Mouse (Mus musculus) cerebellum, postnatal 10 days (tissue): Measurements from ENCODE around the gene Gm3448.
"Not testable (repeated sequence)": the region's sequence is repeated elsewhere in the genome, so short reads cannot be mapped to it uniquely, and the experiment has no call there.

ENCODE experiments used
- DNase-seq, 2 experiments: peaks; one replicate each; pipeline ENCODE4 v3.0.0; 2021; ENCODE audit warnings: mixed read lengths in 2 of 2

Gene Gm3448

DNA sequence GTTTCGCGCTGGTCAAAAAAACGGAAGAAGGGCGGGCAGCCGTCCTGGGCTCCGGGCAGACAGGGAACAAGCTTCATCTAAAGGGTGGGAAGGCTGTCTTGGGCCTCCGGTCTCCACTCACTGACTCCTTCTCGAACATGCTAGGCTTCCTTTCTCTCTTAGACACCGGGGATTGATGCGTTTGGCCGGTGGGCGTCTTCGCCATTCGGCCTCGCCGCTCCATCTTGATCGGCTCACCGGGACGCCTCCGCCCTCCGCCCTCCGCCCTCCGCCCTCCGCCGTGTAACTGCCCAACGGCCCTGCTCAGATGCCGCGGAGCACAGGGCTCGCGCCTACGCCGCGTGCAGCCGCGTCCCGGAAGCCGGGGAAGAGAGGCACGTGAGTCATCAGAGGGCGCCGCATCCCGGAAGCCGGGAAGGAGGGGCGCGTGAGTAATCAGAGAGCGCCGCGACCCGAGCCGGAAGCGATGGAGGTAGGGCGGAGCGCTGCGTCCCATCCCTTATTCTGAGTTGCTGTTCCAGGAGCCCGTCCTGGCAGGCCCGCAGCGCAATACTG is at the start of gene Gm3448, which contains the start of the genes Ermard and Tcte3:
Gene Gm3448, minus strand, starts transcription at position 363 of the 555 bp plus-strand sequence.
Gene Ermard, plus strand, starts transcription at position 34 of the 555 bp plus-strand sequence.
Gene Tcte3, minus strand, starts transcription at position 314 of the 555 bp plus-strand sequence.
- peak; percentile 67 to 68 for DNase-seq

DNA sequence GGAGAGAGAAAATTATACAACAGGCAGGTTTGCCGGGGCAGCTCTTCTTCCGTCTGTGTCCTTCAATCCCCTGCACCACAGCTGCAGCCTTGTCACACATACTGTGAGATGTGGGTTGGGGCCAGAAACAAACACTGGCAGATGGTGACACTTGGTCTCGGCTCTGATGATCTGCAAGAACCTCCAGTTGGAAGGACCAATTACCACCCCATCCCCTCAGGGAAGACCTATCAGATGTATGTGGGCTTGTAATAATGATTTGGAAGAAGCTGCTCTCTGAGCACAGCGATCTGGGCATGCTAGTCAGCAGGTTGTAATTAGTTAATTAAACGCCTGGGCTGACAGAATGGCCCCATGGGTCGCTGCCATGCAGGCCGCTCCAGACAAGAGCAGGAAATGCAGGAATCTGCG is 47.3 kb upstream of the Gm3448 start:
- DNase-seq = peak; percentile 83 to 86

DNA sequence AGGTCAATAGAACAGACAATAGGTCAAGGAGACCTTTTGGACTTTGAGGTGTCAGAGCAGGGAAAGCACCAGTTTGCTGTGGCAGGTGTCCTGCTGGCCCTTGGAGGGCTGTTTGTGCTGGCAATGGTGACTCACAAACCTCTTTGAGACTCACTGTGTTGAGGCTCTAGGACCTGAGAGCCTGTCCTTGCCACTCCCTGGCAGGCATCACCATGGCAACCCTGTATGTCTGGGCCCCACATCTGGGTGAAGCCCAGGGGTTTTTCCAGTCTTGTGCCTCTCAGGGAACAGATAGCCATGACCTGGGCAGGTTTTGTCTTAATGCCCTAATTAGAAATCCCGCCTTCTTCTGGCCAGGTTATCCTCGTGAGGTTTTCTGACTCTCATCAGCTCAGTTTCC is 46.8 kb upstream of the Gm3448 start:
- DNase-seq = peak; percentile 33 to 36

DNA sequence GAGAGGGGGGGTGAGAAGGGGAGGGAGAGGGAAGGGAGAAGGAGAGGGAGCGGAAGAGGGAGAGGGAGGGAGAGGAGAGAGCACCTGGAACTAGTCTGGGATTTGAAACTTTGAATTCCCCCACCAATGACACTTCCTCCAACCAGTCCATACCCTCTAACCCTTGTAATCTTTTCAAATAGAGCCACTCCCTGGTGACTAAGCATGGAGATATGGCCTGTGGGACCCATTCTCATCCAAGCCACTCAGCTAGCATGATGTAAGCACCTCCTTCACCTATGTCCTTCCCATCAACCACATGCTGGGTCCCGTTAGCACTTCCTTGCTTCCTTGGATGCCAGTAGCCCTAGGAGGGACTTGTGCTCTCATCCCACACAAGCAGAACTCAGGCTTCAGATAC is 43.7 kb upstream of the Gm3448 start:
- DNase-seq = no peak

DNA sequence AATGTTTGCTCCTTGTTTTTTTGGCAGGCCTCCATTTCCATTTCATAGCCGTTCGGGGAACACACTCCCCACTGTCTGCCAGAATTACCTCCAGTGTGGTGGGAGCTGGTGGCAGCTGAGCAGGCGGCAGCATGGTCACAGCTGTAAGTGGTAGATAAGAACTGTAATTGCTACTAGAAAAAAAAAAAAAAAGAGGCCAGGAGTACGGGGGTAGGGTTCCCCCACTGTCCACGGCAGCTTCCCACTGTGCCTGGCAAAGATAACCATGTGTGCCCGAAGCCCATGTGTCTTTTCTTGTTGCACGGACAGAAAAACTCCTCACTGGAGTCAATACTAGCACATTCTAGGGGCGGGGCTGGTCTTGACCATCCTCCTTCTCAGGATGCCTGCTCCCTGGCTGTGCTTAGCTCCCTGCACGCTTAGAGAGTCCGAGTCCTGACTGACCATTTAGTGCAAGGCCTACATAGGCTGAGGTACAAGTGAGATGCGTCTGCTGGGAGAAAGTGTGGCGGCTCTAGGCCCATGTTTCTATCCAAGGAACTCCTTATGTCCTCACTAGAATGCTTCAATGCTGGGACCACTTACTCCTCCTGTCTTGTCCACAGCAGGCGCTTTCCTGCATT is 43.0 kb upstream of the Gm3448 start:
- DNase-seq = no peak

DNA sequence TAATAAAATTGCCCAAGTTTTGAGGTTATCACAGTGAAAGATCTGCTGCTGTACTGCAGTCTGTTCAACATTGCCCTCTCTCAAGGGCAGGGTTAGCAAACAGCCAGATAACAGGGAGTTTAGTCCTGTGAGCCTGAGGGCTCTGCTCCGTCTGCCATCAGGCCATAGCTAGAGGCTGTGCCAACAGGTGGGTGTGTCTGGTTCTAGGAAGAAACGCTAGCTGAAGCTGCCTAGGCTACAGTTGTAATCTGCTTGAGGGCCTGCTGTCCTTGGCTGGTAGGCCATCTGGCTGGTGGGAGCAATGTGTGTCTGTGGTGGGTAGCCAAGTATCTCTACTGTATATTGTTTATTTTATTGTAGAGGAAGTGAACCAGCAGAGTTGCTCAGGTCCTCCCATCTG is 36.2 kb upstream of the Gm3448 start:
- peak; percentile 75 to 81 for DNase-seq

DNA sequence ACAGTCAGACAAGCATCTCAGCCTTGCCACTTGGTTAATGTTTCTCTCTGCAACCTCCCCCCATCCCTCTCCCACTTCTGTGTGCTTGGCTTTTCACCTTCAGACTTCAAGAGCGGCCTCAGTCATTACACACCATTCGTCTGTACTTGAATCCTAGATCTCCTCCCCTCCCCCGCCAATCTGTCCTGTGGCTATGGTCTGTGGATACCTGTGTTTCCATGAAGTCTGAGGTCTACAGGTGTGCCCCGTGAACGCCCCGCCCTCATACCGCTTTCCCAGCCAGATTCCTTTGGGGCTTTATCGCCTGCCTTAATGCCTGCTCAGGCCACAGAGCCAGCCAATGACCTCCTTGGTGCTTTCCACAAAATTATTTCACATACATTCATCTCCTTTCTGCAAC is 33.7 kb upstream of the Gm3448 start:
- DNase-seq = no peak

DNA sequence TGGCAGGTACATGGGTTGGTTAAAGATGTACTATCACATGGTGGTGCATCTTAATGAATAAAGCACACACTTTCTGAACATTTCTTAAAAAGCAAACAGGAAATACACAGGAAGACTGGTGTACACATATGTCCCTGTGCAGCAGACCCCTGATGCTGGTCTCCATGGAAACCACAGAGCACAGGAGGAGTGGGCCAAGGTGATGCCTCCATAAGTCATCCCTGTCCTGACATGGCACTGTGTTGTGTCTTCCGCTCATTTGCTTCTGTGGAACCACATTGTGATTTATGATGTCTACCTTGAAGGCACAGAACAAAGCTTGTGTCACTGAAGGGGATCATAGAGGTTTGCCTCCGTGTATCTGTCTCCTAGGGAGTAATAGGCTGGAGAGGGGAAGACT is 30.9 kb upstream of the Gm3448 start:
- DNase-seq = no peak

DNA sequence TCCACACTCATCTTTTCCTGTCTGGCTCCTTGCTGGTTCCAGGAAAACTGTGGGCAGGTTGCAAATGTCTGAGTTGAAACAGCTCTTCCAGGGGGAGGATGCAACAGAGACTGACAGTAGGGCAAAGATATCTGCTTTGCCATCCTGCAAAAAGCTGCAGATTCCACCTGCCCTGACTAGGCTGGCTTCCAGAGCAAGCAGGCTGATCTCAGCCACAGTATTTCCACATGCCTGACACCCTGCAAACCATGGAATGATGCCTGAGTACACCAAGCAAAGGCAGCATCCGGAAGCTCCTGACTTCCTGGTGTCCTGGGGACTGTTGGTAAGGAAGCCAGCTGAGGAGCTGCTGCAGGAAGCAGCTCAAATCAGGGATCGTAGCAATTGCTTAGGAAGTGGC is 27.8 kb upstream of the Gm3448 start:
- DNase-seq = peak; percentile 30 to 35

DNA sequence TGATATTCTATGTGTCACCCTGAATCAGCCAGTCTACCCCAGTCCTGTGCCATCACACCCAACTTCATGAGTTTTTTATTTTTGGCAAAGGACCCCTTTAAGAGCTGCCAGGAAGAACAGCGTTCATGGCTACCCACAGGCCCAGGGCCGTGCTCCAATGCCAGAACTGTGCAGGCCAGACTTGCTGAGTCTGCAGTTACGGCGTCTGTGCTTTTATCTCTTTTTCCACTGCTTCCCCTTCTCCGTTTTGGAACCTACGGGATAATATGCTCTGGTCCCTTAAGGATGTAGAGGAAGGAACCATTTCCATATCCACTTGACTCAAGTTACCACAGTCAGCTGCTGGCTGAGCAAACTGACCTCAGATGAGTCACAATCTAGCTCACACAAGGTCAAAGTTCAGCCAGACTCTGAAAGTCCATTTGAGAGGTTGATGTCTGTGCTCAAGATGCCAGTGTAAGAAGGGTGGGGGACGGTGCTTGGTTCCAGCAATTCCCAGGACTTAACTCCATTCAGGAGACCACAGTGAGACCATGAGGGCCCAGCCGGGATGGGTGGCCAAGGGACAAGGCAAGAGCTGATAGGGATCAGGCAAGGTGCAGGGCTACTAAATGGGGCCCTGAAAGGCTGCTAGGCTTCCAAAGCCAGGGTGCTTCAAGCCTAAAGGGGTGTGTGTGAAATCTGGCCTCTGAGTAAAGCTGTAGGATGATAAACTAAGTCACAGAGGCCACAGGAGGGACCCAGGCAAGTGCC is 26.9 kb upstream of the Gm3448 start:
- DNase-seq = peak; percentile 33 to 39

DNA sequence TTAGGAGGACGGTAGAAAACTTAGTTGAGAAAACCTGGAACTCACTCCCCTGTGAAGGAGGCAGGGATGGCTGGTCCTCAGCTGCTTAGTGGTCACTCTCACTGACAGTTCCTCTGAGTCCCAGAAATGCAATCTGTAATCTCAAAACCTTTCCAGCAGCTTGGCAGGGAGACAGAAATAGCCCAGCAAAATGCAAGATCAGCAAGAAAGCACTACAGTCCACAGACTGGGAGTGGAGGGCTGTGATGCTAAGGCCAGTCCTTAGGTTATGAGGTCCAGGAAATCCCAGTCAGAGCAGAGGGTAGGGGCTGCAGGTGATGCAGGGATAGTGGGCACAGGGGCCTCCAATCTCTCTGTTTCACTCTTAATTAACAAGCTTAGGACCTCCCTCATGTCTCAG is 25.6 kb upstream of the Gm3448 start:
- no peak for DNase-seq

DNA sequence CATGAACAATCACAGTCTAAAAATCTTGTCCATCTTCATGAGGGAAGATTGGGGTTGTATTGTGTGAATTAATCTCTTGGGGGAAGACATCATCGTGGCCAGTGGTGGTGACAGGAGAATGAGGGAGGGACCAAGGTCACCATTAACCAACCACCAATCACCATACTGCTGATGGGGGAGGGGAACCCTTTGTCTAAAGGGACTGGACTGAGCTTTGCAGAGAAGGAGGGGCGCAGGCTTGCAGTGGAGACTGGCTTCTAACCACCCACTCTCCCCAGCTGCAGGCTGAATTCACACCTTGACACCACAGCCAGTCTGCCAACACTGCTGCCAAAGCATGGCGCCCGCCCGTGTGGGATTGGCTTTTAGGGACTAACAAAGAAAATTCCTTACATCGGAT is 24.7 kb upstream of the Gm3448 start:
- DNase-seq = peak; percentile 54 to 63

DNA sequence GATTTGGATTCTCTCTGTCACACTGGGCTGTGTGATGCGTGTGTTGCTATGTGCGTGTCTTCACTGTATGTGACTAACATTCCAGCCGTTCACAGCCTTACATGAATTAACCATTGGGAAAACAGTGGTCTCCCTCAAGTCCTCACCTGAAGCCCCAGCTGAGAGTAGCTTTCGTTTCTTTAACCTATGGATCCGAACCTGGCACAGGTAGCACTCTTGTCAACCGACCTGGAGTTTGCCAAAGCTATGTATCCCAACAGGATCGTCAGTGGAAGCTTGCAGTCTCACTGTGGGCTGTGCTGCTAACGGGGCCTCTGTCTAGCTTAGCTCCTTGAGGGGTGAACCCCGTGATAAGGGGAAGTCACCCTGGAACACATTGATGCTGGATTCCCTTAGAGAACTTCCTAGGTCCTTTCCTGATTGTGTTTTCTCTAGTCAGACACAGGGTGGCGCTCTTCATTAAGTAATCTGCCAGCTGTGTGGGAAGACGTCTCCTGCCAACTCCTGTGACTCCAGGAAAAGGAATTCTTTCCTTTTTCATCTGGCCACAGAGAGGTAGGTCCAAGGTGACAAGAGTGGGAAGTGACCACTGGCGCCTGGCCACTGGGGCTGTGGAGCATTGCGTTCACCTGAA is 24.2 kb upstream of the Gm3448 start:
- DNase-seq = peak; percentile 80 to 83

DNA sequence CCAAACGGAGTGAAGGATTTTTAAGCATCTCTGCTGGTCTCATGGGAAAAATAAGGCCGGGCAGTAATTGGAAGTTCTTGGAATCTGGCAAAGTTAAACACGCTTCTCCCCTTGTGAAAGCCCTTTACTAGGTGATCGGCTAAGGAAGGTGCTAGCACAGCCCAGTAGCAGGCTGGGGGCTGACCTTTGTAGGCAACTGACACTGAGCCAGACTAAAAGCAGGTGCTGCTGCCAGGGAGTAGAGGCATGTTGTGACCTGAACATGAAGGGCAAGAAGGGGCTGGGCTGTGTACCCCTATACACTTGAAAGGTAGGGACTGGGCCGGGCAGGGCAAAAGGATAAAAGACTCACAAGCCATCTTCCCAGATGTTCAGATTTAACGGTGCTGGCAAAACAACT is 19.0 kb upstream of the Gm3448 start:
- DNase-seq = no peak

DNA sequence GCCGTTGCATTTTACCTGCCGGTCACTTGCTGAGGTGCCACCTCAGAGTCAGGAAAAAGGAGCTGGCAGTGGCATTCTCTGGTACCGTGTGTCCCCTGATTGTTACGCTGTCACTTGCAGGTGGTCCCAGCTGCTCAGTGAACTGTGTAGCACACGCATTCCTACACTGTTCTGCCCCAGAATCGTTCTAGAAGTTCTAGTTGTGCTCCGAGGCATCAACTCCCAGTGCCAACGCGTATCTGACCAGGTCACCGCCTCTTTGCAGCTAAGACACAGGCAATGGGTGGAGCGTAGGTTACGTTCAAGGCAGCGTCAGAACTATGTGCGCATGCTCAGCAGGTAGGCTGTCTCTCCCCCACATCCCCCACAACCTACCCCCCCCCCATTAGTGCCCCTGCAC is 18.3 kb upstream of the Gm3448 start:
- DNase-seq = no peak

DNA sequence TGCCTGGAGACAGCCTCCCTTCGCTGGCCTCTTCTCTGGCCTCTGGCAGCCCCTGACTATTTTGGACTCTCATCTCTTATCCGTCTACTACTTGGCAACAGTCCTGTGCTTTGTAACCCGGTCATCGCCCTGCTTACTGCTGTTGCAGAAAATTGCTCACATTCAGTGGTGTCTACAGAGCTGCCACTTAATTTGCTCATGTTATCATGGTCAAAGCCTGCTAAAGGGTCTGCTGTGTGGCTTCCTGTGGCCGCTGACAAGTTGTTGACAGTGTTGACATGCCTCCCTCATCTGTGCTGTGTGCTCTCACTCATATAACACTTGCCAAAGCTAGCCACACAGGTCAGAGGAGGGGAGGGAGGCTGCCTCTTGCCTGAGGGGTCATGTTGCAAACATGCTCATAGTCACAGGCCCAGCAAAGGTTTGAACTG is 16.8 kb upstream of the Gm3448 start:
- DNase-seq = no peak

DNA sequence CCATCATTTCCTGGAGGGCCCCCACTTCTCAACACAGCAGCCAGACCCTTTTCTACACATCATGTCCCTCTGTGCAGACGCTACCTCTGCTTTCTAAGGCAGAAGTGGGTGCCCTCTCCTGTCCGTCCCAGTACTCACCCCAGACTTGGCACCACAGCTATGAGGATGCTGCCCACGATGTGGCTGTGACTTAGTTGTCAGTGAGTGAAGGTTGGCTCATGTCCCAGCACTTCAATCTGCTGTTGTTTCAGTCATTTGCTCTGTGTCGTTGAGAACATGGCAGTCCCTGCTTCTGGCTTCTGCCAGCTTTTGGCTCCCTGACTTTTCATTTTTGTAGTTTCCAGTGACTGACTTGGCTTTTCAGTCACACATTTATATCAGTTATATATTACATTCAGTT is 14.6 kb upstream of the Gm3448 start:
- DNase-seq = no peak

DNA sequence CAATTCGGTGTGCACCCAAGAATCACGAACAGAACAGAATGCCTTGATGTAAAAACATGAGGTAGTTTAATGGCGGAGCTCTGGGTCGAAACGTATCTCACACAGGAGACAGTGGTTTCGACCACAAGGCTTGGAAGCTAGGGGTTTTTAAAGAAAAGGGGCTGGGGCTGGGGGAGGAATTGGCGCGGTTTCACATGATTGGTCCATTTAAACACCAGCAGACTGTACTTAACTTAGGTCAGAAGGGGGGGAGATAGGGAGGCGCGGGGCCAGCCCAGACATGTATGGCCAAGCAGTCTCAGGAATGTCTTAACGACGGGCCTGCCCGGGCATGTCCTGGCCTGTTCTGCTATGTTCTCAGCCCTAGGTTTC is 12.5 kb upstream of the Gm3448 start:
- DNase-seq = not testable (repeated sequence)

DNA sequence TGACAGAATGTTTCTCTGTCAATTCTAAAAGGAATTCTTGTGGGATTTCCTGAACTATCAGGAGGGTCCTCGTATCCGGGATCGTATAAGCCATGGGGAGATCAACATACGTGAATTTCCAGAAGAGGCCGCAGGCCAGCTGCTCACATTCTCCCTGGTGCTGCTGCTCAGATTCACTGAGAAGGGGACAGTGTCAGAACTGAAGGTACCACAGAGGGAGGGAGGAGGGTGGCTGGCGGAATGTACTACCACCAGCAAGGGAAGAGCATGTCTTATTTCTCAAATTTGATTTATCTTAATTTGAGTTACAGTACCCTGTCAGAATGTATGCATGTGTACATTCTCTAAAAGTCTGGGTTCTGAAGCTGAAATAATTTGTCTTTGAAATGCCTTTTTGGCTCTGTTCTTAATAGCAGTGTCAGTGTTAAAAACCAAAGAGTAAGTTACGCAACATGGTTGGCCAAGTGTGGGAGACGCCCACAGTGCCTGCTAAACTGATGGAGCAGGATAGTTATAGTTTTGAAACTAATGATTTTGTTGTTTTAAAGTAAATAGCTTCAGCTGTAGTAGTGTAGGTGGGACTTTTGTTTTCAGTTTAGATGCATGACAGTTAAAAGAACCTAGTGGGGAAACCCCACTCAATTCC is 12.0 kb upstream of the Gm3448 start:
- DNase-seq = not testable (repeated sequence)

DNA sequence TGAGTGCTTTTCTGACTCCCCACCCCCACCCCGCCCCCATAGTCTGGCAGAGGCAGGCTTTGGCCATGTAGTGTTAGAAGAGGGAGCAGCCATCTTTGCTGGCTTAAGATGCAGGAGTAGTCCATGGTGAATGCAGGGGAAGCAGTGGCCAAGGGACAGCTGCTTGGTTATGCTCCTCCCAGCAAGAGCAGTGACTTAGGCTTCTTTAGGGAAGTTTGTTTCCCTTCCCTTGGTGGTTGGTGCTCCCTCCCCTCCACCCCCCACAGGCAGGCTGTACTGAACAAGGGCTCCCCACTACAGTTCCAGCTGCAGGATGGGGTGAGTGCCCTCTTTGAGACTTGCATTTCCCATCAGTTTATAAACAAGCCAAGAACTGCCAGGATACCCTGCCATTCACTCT is 11.4 kb upstream of the Gm3448 start:
- not testable (repeated sequence) for DNase-seq

DNA sequence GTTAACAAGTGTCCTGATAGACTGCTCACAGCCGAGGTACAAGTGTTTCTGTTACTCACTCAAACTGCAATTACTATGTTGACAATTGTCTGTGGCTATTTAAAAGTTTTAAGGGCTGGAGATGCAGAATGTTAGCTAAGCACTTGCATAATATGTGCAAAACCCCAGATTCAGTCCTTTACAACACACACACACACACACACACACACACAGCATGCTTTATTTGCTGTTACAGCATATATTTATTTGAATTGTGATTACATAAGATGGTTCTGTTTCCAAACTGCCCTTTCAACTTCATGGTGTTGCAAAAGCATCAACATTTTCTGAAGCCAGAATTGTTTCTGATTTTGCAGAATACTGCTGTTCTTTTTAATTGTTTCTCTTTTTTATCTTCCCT is 9.0 kb upstream of the Gm3448 start:
- not testable (repeated sequence) for DNase-seq

DNA sequence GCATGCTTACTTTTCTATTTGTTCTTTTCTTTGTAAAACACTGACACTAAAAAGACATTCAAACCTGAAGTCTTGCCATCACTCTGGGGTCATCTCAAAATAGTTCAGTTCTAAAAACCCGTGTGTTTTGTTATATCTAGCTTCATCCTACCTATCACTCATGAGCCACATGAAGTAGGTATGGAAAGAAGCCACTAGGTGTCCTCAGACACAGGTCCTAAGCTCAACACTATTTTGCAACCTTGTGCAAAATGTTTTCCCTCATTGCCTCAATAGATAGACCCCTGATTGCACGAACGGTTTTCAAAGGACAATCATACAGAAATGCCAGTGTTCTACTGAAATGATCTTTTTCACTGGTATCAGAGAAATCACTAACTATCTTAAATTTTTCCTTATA is 882 bp downstream of the Gm3448 start:
- not testable (repeated sequence) for DNase-seq

DNA sequence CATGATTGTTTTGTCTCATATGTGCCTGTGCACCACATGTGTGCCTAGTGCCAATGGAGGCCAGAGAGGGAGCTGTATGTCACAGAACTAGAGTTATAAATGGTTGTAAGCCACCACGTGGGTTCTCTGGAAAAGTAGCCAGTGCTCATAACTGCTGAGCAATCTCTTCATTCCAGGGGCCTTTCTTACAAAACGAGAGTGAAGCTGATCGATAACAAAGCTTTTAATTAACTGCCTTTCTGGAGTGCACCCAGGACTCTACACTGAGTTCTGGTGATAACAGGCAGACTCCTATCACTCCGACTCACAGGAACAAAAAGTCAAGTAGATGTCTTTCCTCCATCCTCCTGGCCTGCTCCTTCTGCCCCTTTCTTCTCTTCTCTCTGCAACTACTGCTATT is 9.9 kb downstream of the Gm3448 start:
- not testable (repeated sequence) for DNase-seq
